Mouse (Mus musculus): ENCODE measurements at regions not wholly inside any gene's neighbourhood (a gene's known extent, or its start where the extent isn't known, plus 50 kb on each side); places are given as distances from the start of the nearest gene placed in this dataset.

- Histone ChIP-seq H3K9ac (ENCODE audit: low read length) (no peak overlapping the region), H3K4me3 (ENCODE audit: low read depth, low read length) (no peak overlapping the region), H3K27ac (ENCODE audit: low read depth, low read length) (no peak overlapping the region), H3K4me2 (no peak overlapping the region), H3K27me3 (ENCODE audit: control insufficient read depth, insufficient read depth, low read length) (no peaks in the 10 kb centered on the region), H3K4me1 (ENCODE audit: control insufficient read depth, insufficient read depth, low read length) (no peaks in the 10 kb centered on the region), H3K36me3 (ENCODE audit: control insufficient read depth, insufficient read depth, low read length) (no peaks in the 10 kb centered on the region), H3K9me3 (ENCODE audit: control insufficient read depth, low read length) (no peaks in the 10 kb centered on the region)
- DNase-seq (ENCODE audit: low spot score, missing footprints) = no peak
- 85% methylated on average over 7 of the region's 7 CpGs for WGBS
- ATAC-seq (ENCODE audit: low FRiP score) = no peak
Observed at GRCm38 (mm10) chr17:45326173-45326572, 107.4 kb downstream of the Cdc5l start.

- Histone ChIP-seq H3K9me3 (ENCODE audit: control insufficient read depth, low read length) (no peaks in the 10 kb centered on the region), H3K4me2 (no peak overlapping the region), H3K36me3 (ENCODE audit: control insufficient read depth, insufficient read depth, low read length) (no peaks in the 10 kb centered on the region), H3K27ac (ENCODE audit: low read depth, low read length) (no peak overlapping the region), H3K27me3 (ENCODE audit: control insufficient read depth, insufficient read depth, low read length) (no peaks in the 10 kb centered on the region), H3K4me3 (ENCODE audit: low read depth, low read length) (no peak overlapping the region), H3K9ac (ENCODE audit: low read length) (no peak overlapping the region), H3K4me1 (ENCODE audit: control insufficient read depth, insufficient read depth, low read length) (no peaks in the 10 kb centered on the region)
- ATAC-seq (ENCODE audit: low FRiP score) (no peak), DNase-seq (ENCODE audit: low spot score, missing footprints) (peak; percentile 53)
- WGBS = 74% methylated on average over 8 of the region's 8 CpGs
Observed at GRCm38 (mm10) chr17:45322842-45323241, 110.7 kb downstream of the Cdc5l start.

DNA sequence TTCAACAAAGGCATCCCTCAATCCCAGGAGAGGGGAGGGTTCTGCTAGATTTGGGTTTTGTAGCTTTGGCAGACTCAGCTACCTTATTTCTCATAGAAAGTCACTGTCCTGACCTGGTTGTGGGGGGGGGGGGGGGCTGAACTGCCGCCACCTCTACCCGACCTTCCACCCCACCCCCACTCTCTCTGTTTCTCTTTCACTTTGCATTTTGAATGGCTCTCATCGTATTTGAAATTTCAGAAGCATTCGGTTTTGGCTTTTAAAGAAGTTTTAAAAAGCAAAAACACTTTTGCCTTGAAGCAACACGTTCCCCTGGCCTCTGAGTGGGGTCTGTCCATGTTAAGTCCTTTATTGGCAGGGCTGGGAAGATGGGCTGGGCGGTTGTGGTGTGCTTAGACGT lies 113.5 kb downstream of the Cdc5l start:
- Histone ChIP-seq H3K36me3 (ENCODE audit: control insufficient read depth, insufficient read depth, low read length) (no peaks in the 10 kb centered on the region), H3K27me3 (ENCODE audit: control insufficient read depth, insufficient read depth, low read length) (no peaks in the 10 kb centered on the region), H3K4me3 (ENCODE audit: low read depth, low read length) (no peak overlapping the region), H3K27ac (ENCODE audit: low read depth, low read length) (no peak overlapping the region), H3K9me3 (ENCODE audit: control insufficient read depth, low read length) (no peaks in the 10 kb centered on the region), H3K4me1 (ENCODE audit: control insufficient read depth, insufficient read depth, low read length) (no peaks in the 10 kb centered on the region), H3K9ac (ENCODE audit: low read length) (no peak overlapping the region), H3K4me2 (no peak overlapping the region)
- ATAC-seq (ENCODE audit: low FRiP score) (no peak), DNase-seq (ENCODE audit: low spot score, missing footprints) (peak; percentile 4)
- 75% methylated on average over 7 of the region's 7 CpGs for WGBS

- no peaks in the 10 kb centered on the region for H3K9me3 ChIP-seq (ENCODE audit: control insufficient read depth, low read length)
- no peaks in the 10 kb centered on the region for H3K36me3 ChIP-seq (ENCODE audit: control insufficient read depth, insufficient read depth, low read length)
- DNase-seq (ENCODE audit: low spot score, missing footprints) (no peak), ATAC-seq (ENCODE audit: low FRiP score) (no peak)
- WGBS = 86% methylated on average over 25 of the region's 25 CpGs
- no peaks in the 10 kb centered on the region for H3K4me1 ChIP-seq (ENCODE audit: control insufficient read depth, insufficient read depth, low read length)
- H3K4me2 ChIP-seq = no peak overlapping the region
- no peak overlapping the region for H3K9ac ChIP-seq (ENCODE audit: low read length)
- no peak overlapping the region for H3K27ac ChIP-seq (ENCODE audit: low read depth, low read length)
- H3K27me3 ChIP-seq (ENCODE audit: control insufficient read depth, insufficient read depth, low read length) = no peaks in the 10 kb centered on the region
- H3K4me3 ChIP-seq (ENCODE audit: low read depth, low read length) = no peak overlapping the region
Observed at GRCm38 (mm10) chr17:45318211-45319076, 115.1 kb downstream of the Cdc5l start.

DNA sequence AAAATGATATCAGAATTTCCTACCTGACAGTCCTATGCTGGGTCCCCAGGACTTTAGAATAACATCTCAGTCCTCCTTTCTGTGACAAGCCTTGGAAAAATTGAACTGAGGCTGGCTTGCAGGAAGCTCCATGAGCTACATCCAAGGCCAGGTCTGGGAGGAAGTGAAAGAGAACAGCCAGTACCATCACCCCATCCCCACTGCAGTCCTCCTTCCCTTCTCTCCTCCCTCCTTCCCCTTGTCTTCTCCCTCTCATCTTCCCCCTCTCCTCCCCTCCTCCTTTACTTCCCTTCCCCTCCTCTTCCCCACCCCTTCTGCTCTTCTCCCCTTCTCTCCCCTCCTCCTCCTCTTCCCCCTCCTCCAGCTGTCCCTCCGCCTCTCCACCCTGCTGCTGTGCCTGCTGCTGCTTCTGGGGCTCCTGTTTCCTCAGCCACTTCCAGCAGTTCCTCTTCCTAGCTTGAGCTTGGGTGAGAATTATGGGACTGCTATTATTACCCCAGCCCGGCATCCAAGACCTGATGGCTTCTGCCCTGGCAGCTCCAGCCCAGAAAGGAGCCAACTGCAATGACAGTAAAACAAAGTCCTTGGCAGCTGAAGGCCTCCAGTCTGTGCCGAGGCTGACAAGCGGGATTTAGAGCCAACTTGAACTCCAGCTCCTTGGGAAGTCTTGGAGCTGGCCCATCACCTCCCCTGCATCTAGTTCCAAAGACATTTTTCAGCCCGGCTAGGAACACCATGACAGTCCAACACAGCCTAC lies 120.8 kb downstream of the Cdc5l start:
- no peak for ATAC-seq (ENCODE audit: low FRiP score)
- WGBS = 78% methylated on average over 5 of the region's 5 CpGs

DNA sequence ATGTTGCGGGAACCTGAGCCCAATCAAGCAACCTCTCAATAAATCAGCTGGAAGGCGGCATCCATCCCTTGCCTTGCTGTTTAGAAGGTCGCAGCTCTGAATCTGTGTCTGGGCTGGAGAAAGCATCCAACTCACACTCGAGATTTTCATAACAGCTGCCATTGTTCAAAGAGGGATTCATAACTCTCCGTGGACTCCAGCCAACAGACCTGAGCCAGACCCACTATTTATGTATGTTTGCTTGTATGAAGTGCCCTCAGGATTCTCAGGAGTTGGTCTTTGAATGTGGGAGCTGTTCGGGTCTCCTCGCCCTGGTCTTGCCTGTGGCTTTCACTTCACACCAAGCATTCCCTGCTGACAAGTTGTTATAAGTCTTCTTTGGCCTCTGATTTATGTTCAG lies 127.0 kb downstream of the Cdc5l start:
- no peaks in the 10 kb centered on the region for H3K27me3 ChIP-seq (ENCODE audit: control insufficient read depth, insufficient read depth, low read length)
- WGBS = 87% methylated on average over 7 of the region's 7 CpGs

More for the DNA sequence above, 120.8 kb downstream of the Cdc5l start:
- Histone ChIP-seq H3K27ac (ENCODE audit: low read depth, low read length) (no peak overlapping the region), H3K4me3 (ENCODE audit: low read depth, low read length) (no peak overlapping the region), H3K27me3 (ENCODE audit: control insufficient read depth, insufficient read depth, low read length) (no peaks in the 10 kb centered on the region), H3K9me3 (ENCODE audit: control insufficient read depth, low read length) (no peaks in the 10 kb centered on the region), H3K4me1 (ENCODE audit: control insufficient read depth, insufficient read depth, low read length) (no peaks in the 10 kb centered on the region), H3K4me2 (no peak overlapping the region), H3K36me3 (ENCODE audit: control insufficient read depth, insufficient read depth, low read length) (no peaks in the 10 kb centered on the region), H3K9ac (ENCODE audit: low read length) (no peak overlapping the region)
- DNase-seq (ENCODE audit: low spot score, missing footprints) = no peak

DNA sequence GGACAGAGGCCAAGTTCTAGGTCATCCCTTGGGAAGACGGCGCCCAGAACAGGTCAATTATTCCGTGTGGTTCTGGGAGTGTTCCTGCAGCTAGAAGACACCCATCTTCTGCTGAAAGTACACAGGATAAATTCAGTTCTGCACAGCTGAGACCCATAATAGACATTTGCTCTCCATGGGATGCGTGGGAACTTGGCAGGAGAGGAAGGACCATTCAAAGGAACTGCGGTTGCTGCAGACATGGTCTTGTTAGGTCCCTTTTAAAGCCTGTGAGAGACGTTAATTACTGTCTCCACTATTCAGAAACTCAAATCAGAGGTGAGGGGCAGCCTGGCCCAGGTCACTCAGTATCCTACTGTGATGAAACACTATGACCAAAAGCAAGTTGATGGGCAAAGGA lies 130.4 kb downstream of the Cdc5l start:
- Histone ChIP-seq H3K27ac (ENCODE audit: low read depth, low read length) (no peak overlapping the region), H3K4me2 (no peak overlapping the region), H3K36me3 (ENCODE audit: control insufficient read depth, insufficient read depth, low read length) (no peaks in the 10 kb centered on the region), H3K4me1 (ENCODE audit: control insufficient read depth, insufficient read depth, low read length) (no peaks in the 10 kb centered on the region; the same call in 1 of the 2 replicates), H3K4me3 (ENCODE audit: low read depth, low read length) (no peak overlapping the region), H3K9me3 (ENCODE audit: control insufficient read depth, low read length) (no peaks in the 10 kb centered on the region), H3K27me3 (ENCODE audit: control insufficient read depth, insufficient read depth, low read length) (no peaks in the 10 kb centered on the region), H3K9ac (ENCODE audit: low read length) (no peak overlapping the region)
- DNase-seq (ENCODE audit: low spot score, missing footprints) (no peak), ATAC-seq (ENCODE audit: low FRiP score) (no peak)
- WGBS = 90% methylated on average over 6 of the region's 6 CpGs

More for the DNA sequence above, 127.0 kb downstream of the Cdc5l start:
- H3K4me3 ChIP-seq (ENCODE audit: low read depth, low read length) = no peak overlapping the region
- H3K4me2 ChIP-seq = no peak overlapping the region
- H3K36me3 ChIP-seq (ENCODE audit: control insufficient read depth, insufficient read depth, low read length) = no peaks in the 10 kb centered on the region
- no peaks in the 10 kb centered on the region for H3K4me1 ChIP-seq (ENCODE audit: control insufficient read depth, insufficient read depth, low read length)
- H3K9ac ChIP-seq (ENCODE audit: low read length) = no peak overlapping the region
- no peak overlapping the region for H3K27ac ChIP-seq (ENCODE audit: low read depth, low read length)
- no peaks in the 10 kb centered on the region for H3K9me3 ChIP-seq (ENCODE audit: control insufficient read depth, low read length)
- DNase-seq (ENCODE audit: low spot score, missing footprints) (peak; percentile 39), ATAC-seq (ENCODE audit: low FRiP score) (no peak)

DNA sequence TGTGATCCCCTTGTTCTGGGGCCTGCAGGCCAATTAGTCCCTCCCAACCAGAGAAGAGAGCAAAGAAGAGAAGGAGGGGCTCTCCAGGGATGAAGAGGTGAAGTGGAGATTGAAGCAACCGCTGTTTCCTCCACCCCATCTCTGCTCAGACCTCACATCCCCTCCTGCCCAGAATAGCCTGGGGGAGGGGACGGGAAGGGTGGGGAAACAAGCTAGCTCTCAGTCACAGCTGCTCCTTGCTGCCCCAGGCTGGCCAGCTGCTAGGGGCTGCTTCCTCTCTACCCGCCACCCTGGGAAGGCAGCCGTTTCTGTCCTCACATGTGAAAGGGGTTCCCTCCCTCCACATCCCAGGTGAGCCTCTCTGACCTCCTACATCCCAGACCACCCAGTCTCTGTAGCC lies 135.2 kb downstream of the Cdc5l start:
- Histone ChIP-seq H3K36me3 (ENCODE audit: control insufficient read depth, insufficient read depth, low read length) (no peaks in the 10 kb centered on the region), H3K9me3 (ENCODE audit: control insufficient read depth, low read length) (no peaks in the 10 kb centered on the region), H3K4me2 (no peak overlapping the region), H3K27me3 (ENCODE audit: control insufficient read depth, insufficient read depth, low read length) (no peaks in the 10 kb centered on the region), H3K4me1 (ENCODE audit: control insufficient read depth, insufficient read depth, low read length) (no peaks in the 10 kb centered on the region; the same call in 1 of the 2 replicates), H3K27ac (ENCODE audit: low read depth, low read length) (no peak overlapping the region), H3K4me3 (ENCODE audit: low read depth, low read length) (no peak overlapping the region), H3K9ac (ENCODE audit: low read length) (no peak overlapping the region)
- DNase-seq (ENCODE audit: low spot score, missing footprints) = peak; percentile 80
- WGBS = 48% methylated on average over 4 of the region's 4 CpGs
- no peak for ATAC-seq (ENCODE audit: low FRiP score)

GRCm38 (mm10) chr17:45297860-45298259 lies 135.7 kb downstream of the Cdc5l start:
- no peak for DNase-seq (ENCODE audit: low spot score, missing footprints)
- H3K4me1 ChIP-seq (ENCODE audit: control insufficient read depth, insufficient read depth, low read length) = no peaks in the 10 kb centered on the region; the same call in 1 of the 2 replicates
- no peak overlapping the region for H3K9ac ChIP-seq (ENCODE audit: low read length)
- no peaks in the 10 kb centered on the region for H3K9me3 ChIP-seq (ENCODE audit: control insufficient read depth, low read length)
- H3K36me3 ChIP-seq (ENCODE audit: control insufficient read depth, insufficient read depth, low read length) = no peaks in the 10 kb centered on the region
- H3K4me2 ChIP-seq = no peak overlapping the region
- no peak for ATAC-seq (ENCODE audit: low FRiP score)
- H3K4me3 ChIP-seq (ENCODE audit: low read depth, low read length) = no peak overlapping the region
- no peak overlapping the region for H3K27ac ChIP-seq (ENCODE audit: low read depth, low read length)
- 77% methylated on average over 3 of the region's 3 CpGs for WGBS
- no peaks in the 10 kb centered on the region for H3K27me3 ChIP-seq (ENCODE audit: control insufficient read depth, insufficient read depth, low read length)
